Mouse (Mus musculus) bone marrow macrophage, adult 2 months (primary cell): Measurements from ENCODE around the gene Hilpda. TPM values are rescaled to one million over a fixed set of nuclear protein-coding genes. Genes with fewer than 3 reads are reported as not detected.

Experiments
- H3K27ac ChIP-seq: 2 replicates; pipeline ENCODE4 v1.5.1; 2012; ENCODE audit warnings: low read depth, low read length; ENCODE audit not compliant: insufficient read depth
- H3K4me1 ChIP-seq: 2 replicates; pipeline ENCODE4 v1.6.1; 2012; ENCODE audit warnings: low read length; ENCODE audit not compliant: control insufficient read depth, insufficient read depth
- H3K4me3 ChIP-seq: 2 replicates; pipeline ENCODE4 v1.5.1; 2012; ENCODE audit warnings: mild to moderate bottlenecking, low read length, moderate library complexity; ENCODE audit not compliant: insufficient read depth
- CTCF ChIP-seq: IDR thresholded peaks from 2 replicates; pipeline ENCODE4 v1.5.1; 2012; ENCODE audit warnings: low read depth, mild to moderate bottlenecking, low read length, moderate library complexity
- POLR2A ChIP-seq: IDR thresholded peaks from 2 replicates; pipeline ENCODE4 v1.6.1; 2012; ENCODE audit warnings: mild to moderate bottlenecking, low read depth, low read length, borderline replicate concordance
- polyA plus RNA-seq: library from polyadenylated mRNA; stranded (reverse); fragments of >200 nt; gene quantifications from 2 replicates; pipeline ENCODE4 v1.2.4, GENCODE M21; 2012; ENCODE audit not compliant: missing spikeins, insufficient read depth, insufficient read length

Hilpda gene
- polyA plus RNA-seq, 1 experiment, result 7.2 TPM

DNA sequence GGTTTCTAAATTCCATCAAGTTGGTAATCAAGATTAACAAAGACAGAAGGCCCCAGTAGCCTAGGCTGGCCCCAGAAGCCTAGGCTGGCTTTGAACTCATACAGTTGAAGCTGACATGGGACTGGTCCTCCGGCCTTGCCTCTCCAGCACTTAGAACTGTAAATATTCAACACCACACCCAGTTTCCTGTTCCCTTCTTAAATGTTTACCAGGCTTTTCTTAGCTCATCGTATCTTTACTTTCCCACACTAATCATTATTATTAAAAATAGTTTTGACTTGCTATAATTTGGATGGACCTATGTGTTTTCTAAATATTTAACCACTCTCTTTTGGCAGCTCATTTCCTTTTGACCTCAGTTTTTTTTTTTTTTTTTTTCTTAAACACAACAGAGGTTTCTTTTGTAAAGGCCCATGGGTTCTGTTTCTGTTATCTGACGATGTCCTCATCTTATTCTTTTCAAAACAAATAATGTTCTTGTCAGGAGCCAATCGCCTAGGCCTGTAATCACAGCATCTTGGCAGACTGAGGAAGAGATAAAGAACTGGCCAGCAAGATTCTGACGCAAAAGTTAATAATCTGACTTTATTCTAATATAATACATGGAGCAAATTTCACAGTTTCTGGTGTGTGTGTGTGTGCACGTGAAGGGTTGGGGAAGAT lies 3.2 kb upstream of the Hilpda start:
- Histone ChIP-seq H3K4me3 (no peak overlapping the region), H3K4me1 (peaks cover 10% of the 10 kb centered on the region), H3K27ac (no peak overlapping the region)
- TF ChIP-seq CTCF (no peak), POLR2A (no peak)

DNA sequence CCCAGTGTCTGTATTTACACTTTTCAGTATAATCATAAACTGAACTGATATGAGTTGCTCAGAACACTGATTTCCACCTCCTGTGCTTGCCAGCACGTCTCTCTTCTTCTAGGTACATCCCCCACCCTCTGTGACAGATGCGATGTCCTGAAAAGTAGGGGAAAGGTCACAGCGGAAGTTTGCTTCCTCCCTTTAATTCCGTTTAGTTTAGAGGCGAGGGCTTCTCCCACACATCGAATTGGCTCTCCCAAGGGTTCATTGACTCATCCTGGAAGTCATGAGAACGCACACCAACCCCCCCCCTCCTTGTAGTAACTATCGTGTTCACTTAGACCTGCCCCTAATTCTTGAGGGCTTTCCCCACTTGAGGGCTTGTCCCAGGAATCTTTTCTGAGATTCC lies 1.3 kb upstream of the Hilpda start:
- H3K4me3 ChIP-seq, result peak overlapping the region; percentile 9; the same call in 1 of the 2 replicates

DNA sequence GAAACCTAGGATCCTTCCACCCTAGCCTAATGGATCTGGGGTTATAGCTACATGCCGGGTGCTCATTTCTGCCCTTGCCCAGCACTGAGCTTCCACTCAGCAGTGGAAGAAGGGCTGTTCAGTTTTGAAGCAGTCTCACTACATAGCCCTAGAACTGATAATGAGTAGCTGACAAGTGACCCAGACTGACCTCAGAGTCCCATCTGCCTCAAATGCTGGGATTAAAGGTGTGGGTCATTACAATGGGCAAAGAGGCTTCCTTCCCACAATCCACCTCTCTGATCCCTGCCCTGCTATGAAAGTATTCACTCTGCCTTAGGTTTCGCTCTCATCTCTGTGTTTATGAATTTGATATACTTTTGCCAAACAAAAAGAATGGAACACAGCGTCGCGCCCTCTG lies 4.5 kb downstream of the Hilpda start:
- no peak for TF ChIP-seq CTCF
- no peak for TF ChIP-seq POLR2A
- Histone ChIP-seq H3K4me3 (no peak overlapping the region), H3K27ac (no peak overlapping the region), H3K4me1 (peaks cover 6% of the 10 kb centered on the region)

More for the DNA sequence above, 1.3 kb upstream of the Hilpda start:
- Histone ChIP-seq H3K27ac (no peak overlapping the region), H3K4me1 (peaks cover 12% of the 10 kb centered on the region)
- no peak for TF ChIP-seq CTCF
- no peak for TF ChIP-seq POLR2A

DNA sequence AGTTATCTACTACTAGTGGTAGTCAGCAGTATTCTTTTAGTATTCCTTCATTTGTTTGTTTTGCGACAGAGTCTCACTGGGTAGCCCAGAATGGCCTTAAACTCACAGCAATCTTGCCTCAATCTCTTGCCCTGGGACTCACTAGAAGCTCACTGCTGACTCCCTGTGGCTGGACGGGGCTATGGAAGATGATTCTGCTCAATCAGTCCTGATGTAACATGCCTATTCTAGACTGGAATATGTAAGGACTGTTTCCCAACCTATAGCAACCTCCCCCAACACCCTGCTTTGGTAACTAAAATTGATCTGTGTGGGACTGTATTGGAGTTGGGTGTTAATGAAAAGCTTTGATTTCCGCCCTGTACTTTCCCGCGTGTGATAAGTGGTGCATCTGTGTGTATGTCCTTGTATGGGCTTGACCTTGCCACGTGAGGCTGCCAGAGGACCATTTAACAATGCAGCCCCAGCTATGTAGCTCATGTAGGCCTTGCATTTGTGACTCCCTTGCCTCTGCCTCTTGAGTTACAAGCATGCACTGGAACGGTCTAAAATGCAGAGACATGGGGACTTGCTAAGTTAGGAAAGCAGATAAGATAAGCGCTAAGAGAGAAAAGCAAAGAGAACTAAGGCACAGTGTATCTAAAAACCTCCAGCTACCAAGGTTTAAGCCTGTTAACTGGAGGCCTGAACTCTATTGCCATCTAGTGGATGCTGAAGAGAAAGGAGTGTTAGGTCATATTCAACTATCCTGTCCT lies 6.4 kb downstream of the Hilpda start:
- Histone ChIP-seq H3K4me1 (peaks cover 5% of the 10 kb centered on the region), H3K27ac (no peak overlapping the region), H3K4me3 (no peak overlapping the region)
- 0 out of 2 replicates have a peak, but pooled peaks have one; percentile 29 for TF ChIP-seq CTCF
- TF ChIP-seq POLR2A, result no peak

DNA sequence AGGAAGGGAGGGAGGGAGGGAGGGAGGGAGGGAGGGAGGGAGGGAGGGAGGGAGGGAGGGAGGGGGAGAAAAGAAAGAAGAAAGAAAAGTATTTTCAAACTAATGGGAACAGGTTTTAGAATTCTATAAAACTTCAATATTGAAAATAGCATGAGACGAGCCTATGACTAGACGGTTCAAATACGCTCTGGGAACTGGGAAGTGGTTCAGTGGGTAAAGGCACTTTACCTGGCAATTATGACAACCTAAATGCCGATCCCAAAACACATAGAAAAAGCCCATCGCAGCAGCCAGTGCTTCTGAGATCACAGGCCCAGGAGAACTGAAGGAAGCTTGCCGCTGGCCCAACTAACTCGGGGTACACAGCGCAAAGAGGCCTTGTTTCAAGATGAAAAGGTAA lies 7.0 kb downstream of the Hilpda start, which contains the start of gene Fam71f2:
Fam71f2 (plus strand) TSS at position 301 of the 400 bp plus-strand sequence.
- no peak within 1 kb of the TSS for H3K4me3 ChIP-seq
- peaks cover under 1% of the 10 kb centered on the region for H3K4me1 ChIP-seq
- H3K27ac ChIP-seq, result no peak within 1 kb of the TSS
- TF ChIP-seq CTCF (no peak), POLR2A (no peak)

DNA sequence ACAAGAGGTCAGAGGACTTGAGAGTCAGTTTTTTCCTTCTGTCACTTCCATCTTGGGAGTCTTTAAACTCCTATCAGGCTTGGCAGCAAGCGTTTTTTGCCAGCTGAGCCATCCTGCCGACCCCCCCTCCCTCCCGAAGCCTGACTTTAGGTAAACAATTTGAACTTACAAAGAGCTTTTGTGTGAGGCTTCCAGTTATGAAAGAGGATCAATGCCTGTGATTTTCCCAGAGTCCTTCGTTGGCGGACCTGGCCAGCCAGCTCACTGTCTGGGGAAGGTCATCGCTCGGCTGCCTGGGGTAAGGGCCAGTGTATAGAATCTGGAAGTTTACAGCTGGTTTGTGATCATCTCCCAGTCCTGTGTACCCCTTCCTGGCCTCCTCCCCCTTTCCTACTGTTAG lies 8.4 kb downstream of the Hilpda start:
- Histone ChIP-seq H3K27ac (no peak overlapping the region), H3K4me1 (no peaks in the 10 kb centered on the region), H3K4me3 (no peak overlapping the region)
- TF ChIP-seq POLR2A, result no peak
- no peak for TF ChIP-seq CTCF

DNA sequence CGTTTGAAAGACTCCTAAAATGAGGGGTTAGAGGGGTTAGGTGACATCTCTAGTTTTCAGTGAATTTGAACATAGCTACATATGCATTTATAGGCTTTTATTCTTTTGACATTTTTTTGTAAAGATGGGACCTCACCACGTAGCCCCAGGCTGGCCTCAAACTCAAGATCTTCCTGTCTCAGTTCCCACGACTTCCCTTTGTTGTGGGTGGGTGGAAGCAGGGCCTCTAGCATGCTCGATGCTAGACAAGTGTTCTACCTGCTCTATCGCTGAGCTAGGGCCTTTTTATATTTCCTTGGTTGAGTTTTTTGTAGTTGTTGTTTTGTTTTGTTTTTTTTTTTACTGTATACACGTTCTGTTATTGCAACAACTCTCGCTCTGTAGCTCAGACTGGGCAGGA lies 14.6 kb downstream of the Hilpda start:
- H3K4me1 ChIP-seq, result no peaks in the 10 kb centered on the region
- H3K27ac ChIP-seq, result no peak overlapping the region
- no peak for TF ChIP-seq POLR2A
- no peak for TF ChIP-seq CTCF
- no peak overlapping the region for H3K4me3 ChIP-seq

DNA sequence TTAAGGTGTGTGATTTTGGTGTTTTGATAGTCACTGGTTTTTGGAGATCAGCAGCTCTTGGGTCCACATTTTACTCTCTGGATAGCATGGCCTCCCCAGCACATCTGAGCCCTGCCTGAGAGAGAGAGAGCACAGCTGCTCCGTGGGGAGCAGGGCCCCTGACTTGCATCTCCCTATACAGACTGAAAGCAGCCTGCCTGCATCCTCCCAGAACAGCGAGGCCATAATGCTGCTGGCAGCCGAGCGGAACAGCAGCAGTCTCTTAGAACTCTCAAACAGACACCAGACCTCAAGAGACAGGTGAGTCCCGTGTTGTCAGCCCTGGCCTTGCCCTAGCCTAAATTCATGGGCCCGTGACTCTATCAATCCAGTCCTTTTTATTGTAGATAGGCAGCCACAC lies 15.2 kb downstream of the Hilpda start:
- no peak overlapping the region for H3K27ac ChIP-seq
- no peak overlapping the region for H3K4me3 ChIP-seq
- H3K4me1 ChIP-seq, result no peaks in the 10 kb centered on the region
- TF ChIP-seq CTCF (no peak), POLR2A (no peak)

DNA sequence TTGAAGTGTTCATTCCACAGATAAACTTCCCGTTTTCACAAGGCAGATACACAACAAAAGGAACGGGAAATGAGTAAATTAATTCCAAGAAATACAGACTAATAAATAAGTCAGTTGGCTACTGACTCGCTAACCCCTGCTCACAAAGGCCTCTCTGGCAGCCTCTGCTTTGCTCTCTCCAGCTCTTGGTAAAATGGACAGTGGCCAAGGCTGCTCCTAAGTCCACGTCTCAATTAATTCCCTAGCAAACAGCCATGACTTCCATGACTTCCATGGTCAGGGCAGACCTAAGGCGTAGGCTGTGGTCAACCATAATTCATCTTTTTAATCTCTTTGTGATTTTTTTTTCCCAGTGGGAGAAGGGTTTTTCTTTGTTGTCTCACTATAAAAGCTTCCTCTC lies 15.7 kb downstream of the Hilpda start:
- no peak for TF ChIP-seq CTCF
- TF ChIP-seq POLR2A, result no peak
- Histone ChIP-seq H3K4me3 (no peak overlapping the region), H3K4me1 (no peaks in the 10 kb centered on the region), H3K27ac (no peak overlapping the region)

DNA sequence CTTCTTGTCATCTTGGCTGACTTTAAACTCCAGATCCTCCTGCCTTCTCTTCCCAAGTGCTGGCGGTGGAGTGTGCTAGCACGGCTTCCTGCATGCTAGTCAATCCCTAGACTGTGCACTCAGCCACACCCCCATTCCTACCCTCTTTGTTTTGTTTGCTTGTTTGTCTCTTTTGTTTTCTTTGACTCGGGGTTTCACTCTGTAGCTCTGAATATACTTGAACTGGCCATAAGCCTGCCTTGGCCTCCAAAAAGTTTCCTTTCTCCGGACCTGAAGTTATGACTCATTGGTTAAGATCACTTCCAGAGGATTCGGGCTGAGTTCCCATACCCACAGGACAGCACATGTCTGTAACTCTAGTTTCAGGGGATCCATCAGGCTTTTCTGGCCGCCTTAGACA lies 16.4 kb downstream of the Hilpda start:
- TF ChIP-seq POLR2A (no peak), CTCF (no peak)
- Histone ChIP-seq H3K27ac (no peak overlapping the region), H3K4me1 (no peaks in the 10 kb centered on the region), H3K4me3 (no peak overlapping the region)

DNA sequence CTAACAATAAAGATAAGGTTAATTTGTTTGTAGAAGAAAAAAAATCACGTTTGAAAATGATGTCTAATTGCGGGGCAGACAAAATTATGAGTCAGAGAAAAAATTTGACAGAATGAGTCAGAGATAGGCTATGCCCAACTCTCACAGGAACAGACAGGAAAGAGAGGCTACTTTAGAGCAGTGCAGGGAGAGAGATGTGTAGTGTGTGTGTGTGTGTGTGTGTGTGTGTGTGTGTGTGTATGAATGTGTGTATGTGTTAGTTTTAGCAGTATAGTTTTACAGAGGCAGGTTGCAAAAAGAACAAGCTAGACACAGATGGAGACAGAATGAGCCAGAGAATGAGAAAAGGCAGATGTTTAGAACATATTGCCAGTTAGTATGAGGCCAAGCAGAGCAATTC lies 26.8 kb downstream of the Hilpda start:
- no peak overlapping the region for H3K27ac ChIP-seq
- H3K4me1 ChIP-seq, result peaks cover 8% of the 10 kb centered on the region

More for the DNA sequence above, 26.8 kb downstream of the Hilpda start:
- no peak overlapping the region for H3K4me3 ChIP-seq
- TF ChIP-seq CTCF (no peak), POLR2A (no peak)
